In the genomic region with DNA sequence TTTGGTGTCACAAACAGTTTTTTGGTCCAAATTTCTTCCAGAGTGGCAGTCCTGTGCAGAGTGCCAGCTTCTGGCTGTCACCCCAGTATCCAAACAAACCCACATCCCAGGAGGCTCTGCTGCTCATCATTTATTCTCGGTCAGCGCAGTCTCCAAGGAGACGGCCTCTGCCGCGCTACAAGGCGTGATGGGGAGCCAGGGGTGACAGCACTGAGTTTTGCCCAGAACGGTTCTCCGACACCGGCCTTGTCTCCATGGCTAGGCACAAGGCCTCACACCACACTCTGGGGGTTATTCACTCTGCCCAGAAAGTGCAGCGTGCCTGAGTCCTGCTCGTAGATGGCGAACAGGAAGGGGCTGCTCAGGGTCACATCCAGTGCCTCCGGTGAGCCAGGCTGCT, we compare ENCODE assay signal across 11 mouse cellular contexts. TPM values are rescaled to one million over a fixed set of nuclear protein-coding genes. Genes with fewer than 3 reads are reported as not detected.
DNase-seq lines count a peak whose midpoint lies in the region; ATAC-seq and TF ChIP-seq lines count a peak whose summit lies in the region.
"Had no signal": no experiment of that assay in that cellular context is flagged by ENCODE, and none has a peak within 500 bp of the region (broad histone marks: within the 10 kb centered on the region; RNA-seq: fewer than 3 reads in every experiment).

No protein-coding gene starts in this region.

- intact Hi-C loops in heart, adult 2 months (cut with DNase I), result no loop called here

- 80% methylated on average over 13 of the region's 13 CpGs for WGBS in heart, embryonic 13.5 days
- WGBS in heart, adult 2 months, result 86% methylated on average over 13 of the region's 13 CpGs
- WGBS in intestine, embryonic 15.5 days, result 83% methylated on average over 13 of the region's 13 CpGs

- H3K79me2 ChIP-seq in heart, adult 2 months (replicated peaks; ENCODE audit: control insufficient read depth, insufficient read depth, low read length), result no peaks in the 10 kb centered on the region

- DNase-seq in heart, adult 2 months, result no peak
- peak; percentile 24 for DNase-seq in embryo, embryonic 9.5 days (ENCODE audit: extremely low spot score)
- DNase-seq in layer of hippocampus, postnatal 10 days (ENCODE audit: low spot score in 2 of 2), result peak; percentile 72 to 79
- DNase-seq in retina, embryonic 14.5 days (ENCODE audit: low spot score), result peak; percentile 58
- no peak for DNase-seq in kidney, adult 8-10 months
- no peak for DNase-seq in gastrocnemius, adult 18-20 months (ENCODE audit: low spot score)
- DNase-seq: adrenal gland, postnatal 25 days; B cell, adult 2 months had no signal

- no peak for ATAC-seq in heart, embryonic 13.5 days (ENCODE audit: extremely low read depth, insufficient number of reproducible peaks, low FRiP score, low TSS enrichment)
- ATAC-seq in intestine, embryonic 15.5 days, result no peak

- H3K4me2 ChIP-seq in heart, embryonic 13.5 days, result no peak overlapping the region
- no peak overlapping the region for H3K4me2 ChIP-seq in intestine, embryonic 15.5 days (replicated peaks)

- H3K9me3 ChIP-seq in heart, embryonic 13.5 days, result no peaks in the 10 kb centered on the region
- H3K9me3 ChIP-seq in intestine, embryonic 15.5 days, result no peaks in the 10 kb centered on the region

- H3K4me3 ChIP-seq in heart, embryonic 13.5 days, result no peak overlapping the region
- no peak overlapping the region for H3K4me3 ChIP-seq in heart, adult 2 months
- no peak overlapping the region for H3K4me3 ChIP-seq in intestine, embryonic 15.5 days (replicated peaks)

- TF ChIP-seq POLR2A in heart, adult 2 months (IDR thresholded peaks at IDR 0.05; ENCODE audit: insufficient read depth, low read depth, low read length), result no peak

- H3K27me3 ChIP-seq in heart, embryonic 13.5 days (replicated peaks), result peaks cover 5% of the 10 kb centered on the region; the same call in 1 of the 2 replicates
- no peaks in the 10 kb centered on the region for H3K27me3 ChIP-seq in heart, adult 2 months (ENCODE audit: control insufficient read depth, insufficient read depth, low read length)
- no peaks in the 10 kb centered on the region for H3K27me3 ChIP-seq in intestine, embryonic 15.5 days (replicated peaks)

- peaks cover 14% of the 10 kb centered on the region for H3K36me3 ChIP-seq in heart, embryonic 13.5 days
- H3K36me3 ChIP-seq in heart, adult 2 months (ENCODE audit: control insufficient read depth, insufficient read depth, low read length), result no peaks in the 10 kb centered on the region
- H3K36me3 ChIP-seq in intestine, embryonic 15.5 days, result peaks cover 10% of the 10 kb centered on the region

- H3K4me1 ChIP-seq in heart, embryonic 13.5 days, result peaks cover 16% of the 10 kb centered on the region
- no peaks in the 10 kb centered on the region for H3K4me1 ChIP-seq in heart, adult 2 months (ENCODE audit: control insufficient read depth, insufficient read depth, low read length)
- no peaks in the 10 kb centered on the region for H3K4me1 ChIP-seq in intestine, embryonic 15.5 days (replicated peaks)

- TF ChIP-seq EP300 in heart, adult 2 months (IDR thresholded peaks at IDR 0.05; ENCODE audit: insufficient read depth, low read depth, low read length), result no peak

- H3K9ac ChIP-seq in heart, embryonic 13.5 days, result 0 out of 2 replicates have a peak overlapping the region, but pooled peaks have one; percentile 10
- no peak overlapping the region for H3K9ac ChIP-seq in heart, adult 2 months (ENCODE audit: low read depth, low read length)
- no peak overlapping the region for H3K9ac ChIP-seq in intestine, embryonic 15.5 days

- TF ChIP-seq CTCF in heart, adult 2 months (IDR thresholded peaks at IDR 0.05), result no peak

- no peak overlapping the region for H3K27ac ChIP-seq in heart, embryonic 13.5 days (replicated peaks)
- H3K27ac ChIP-seq in heart, adult 2 months, result no peak overlapping the region
- H3K27ac ChIP-seq in intestine, embryonic 15.5 days, result no peak overlapping the region

RNA-seq across cellular contexts. Expression of gene Agt, which starts 12.8 kb away (rescaled TPM):
- 0.88 and 2.8 TPM in 2 replicates for polyA plus RNA-seq in heart, embryonic 13.5 days (2015; fragmentation: Nextera tagmentation; extraction: Ambion mirVana)
- 10 to 100 TPM; 10.3 to 10.5 TPM for total RNA-seq in heart, adult 2 months (2021)
- polyA plus RNA-seq in heart, adult 2 months (2012; rRNA removed), result 9.4 and 10.1 TPM in 2 replicates
- 10 to 100 TPM; 31.6 to 42.5 TPM for total RNA-seq in layer of hippocampus, postnatal 10 days (2021)
- polyA plus RNA-seq in intestine, embryonic 15.5 days (2015; fragmentation: Nextera tagmentation; extraction: Ambion mirVana), result 4.1 and 5.8 TPM in 2 replicates
- total RNA-seq in gastrocnemius, adult 18-20 months (2021), result 10 to 100 TPM; 12.5 to 14.3 TPM
- total RNA-seq: granulocyte monocyte progenitor cell, adult 5-6 weeks had no signal

RNA-seq across cellular contexts. Expression of gene Capn9, which starts 19.3 kb away (rescaled TPM):
- polyA plus RNA-seq in heart, embryonic 13.5 days (2015; fragmentation: Nextera tagmentation; extraction: Ambion mirVana), result 0.08 and 0.69 TPM in 2 replicates
- not detected for total RNA-seq in heart, adult 2 months (2021)
- polyA plus RNA-seq in heart, adult 2 months (2012; rRNA removed), result 0.06 TPM in 1 of 2 replicates, not detected in the other
- under 1 TPM in 1 of 2 experiments, not detected in 1; 0.13 TPM for total RNA-seq in layer of hippocampus, postnatal 10 days (2021)
- 1.6 and 1.7 TPM in 2 replicates for polyA plus RNA-seq in intestine, embryonic 15.5 days (2015; fragmentation: Nextera tagmentation; extraction: Ambion mirVana)
- not detected for total RNA-seq in gastrocnemius, adult 18-20 months (2021)
- total RNA-seq: granulocyte monocyte progenitor cell, adult 5-6 weeks had no signal

RNA-seq across cellular contexts. Expression of gene Cog2, which starts 36.1 kb away (rescaled TPM):
- 20.5 and 20.7 TPM in 2 replicates for polyA plus RNA-seq in heart, embryonic 13.5 days (2015; fragmentation: Nextera tagmentation; extraction: Ambion mirVana)
- 10 to 100 TPM; 25.9 to 28.4 TPM for total RNA-seq in heart, adult 2 months (2021)
- polyA plus RNA-seq in heart, adult 2 months (2012; rRNA removed), result 11.5 and 15.9 TPM in 2 replicates
- 10 to 100 TPM; 34.7 to 38.7 TPM for total RNA-seq in layer of hippocampus, postnatal 10 days (2021)
- polyA plus RNA-seq in intestine, embryonic 15.5 days (2015; fragmentation: Nextera tagmentation; extraction: Ambion mirVana), result 31.2 and 34.4 TPM in 2 replicates
- total RNA-seq in gastrocnemius, adult 18-20 months (2021), result 10 to 100 TPM; 18.2 to 20.3 TPM

Comparison
In these comparisons a context has a peak if more than half of its experiments do, and no peak if none do; other contexts are left out.
1. DNase-seq: peak in embryo, embryonic 9.5 days (single experiment), layer of hippocampus, postnatal 10 days (2 of 2) and retina, embryonic 14.5 days (single experiment); none in heart, adult 2 months (0 of 2), kidney, adult 8-10 months (0 of 2) and gastrocnemius, adult 18-20 months (single experiment).